Mouse (Mus musculus) heart, postnatal 36 days (tissue): Measurements from ENCODE around the gene Tas2r136. TPM values are rescaled to one million over a fixed set of nuclear protein-coding genes. Genes with fewer than 3 reads are reported as not detected.

Source experiments
- DNase-seq, 2 experiments: peaks; one replicate each; pipeline ENCODE4 v3.0.0; 2021 to 2022
- intact Hi-C: fragments of 180-260 bp; cut with DNase I; formaldehyde crosslinking; loops from one replicate; pipeline ENCODE4 v1.15.1; 2025
- total RNA-seq, 2 experiments: library from RNA; stranded (reverse); gene quantifications; 2 replicates each; pipeline ENCODE4 v1.2.3; 2021

Tas2r136 gene
- total RNA-seq = not detected

DNA sequence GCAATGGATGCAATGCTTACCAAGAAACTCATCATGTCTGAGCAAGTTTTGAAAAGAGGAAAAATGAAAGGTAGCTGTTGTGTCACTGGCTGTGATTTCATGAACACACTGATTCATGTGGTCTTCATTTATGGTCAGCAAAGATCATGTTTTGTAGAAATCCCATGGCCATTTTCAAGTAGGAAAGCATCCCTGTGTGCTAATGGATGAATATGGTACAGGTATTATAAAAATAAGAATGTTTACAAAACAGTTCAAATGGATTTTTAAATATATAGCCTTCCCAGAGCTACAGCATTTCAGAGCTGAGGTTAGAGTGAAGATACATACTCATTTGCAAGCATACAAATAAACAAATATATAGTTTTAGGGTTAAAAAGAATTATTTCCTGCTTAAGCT lies at the start of gene Tas2r136:
Tas2r136 (minus strand) TSS at position 101 of the 400 bp plus-strand sequence.
- DNase-seq = no peak
- intact Hi-C loops = no loop called here

DNA sequence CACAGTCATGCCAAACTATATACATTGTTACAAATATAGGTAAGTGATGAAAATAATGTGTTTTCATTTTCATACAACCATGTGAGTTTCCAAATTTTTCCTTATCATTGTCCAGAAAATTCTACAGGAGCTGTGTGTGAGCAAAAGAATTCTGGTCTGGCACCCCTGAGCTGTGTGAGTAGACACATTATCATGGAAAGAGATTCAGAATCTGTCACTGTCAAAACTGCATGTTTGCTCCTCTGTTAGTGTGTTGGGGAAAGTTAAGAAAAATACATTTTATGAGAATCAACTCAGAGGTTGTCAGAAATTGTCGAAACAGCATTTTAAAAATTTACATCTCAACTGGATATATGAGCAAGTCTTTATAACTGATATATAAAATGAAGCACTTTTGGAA lies 24.6 kb upstream of the Tas2r136 start, which contains the start of gene Tas2r117:
Tas2r117 (plus strand) TSS at position 301 of the 400 bp plus-strand sequence.
- no peak for DNase-seq
- intact Hi-C loops = no loop called here

DNA sequence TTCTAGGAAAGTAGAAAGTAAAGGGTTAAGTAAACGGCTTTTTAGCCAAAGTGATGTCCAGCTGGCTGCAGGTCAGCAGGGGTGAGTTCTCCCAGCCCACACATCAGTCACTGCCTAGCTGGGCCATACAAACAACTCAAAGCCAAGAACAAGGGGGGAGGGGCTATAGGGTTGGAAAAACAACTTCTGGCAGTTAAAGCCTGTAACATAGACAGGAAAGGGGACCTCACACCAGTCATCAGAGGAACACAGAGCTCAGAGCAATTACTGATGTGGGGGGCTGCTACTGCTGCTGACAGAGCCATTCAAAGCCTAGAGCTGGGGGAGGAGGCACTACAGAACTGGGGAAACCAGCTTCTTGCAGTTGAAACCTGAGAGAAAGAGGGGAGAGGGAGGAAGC lies 17.4 kb upstream of the Tas2r136 start:
- DNase-seq = no peak
- intact Hi-C loops = loop anchor here (10.0 kb wide), 1 partner anchor 189 kb away; the partner anchor contains the start of gene Tas2r109

DNA sequence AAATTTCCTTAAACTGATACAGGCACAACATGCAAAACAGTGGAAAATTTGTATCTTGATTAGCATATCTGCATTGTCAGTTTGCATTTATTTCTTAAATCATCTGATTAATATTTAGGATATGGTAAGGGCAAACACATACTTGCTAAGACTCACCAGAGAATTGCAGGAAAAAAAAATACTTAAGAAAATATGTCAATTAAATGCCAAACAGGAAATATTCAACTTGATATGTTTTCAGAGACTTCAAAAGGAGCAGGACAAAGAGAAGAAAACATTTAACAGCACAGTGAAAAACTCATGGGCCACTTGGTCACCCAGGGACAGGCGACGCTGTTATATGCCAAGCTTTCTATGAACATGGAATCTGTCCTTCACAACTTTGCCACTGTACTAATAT lies 16.1 kb downstream of the Tas2r136 start, which contains the start of gene Tas2r102:
Tas2r102 (plus strand) TSS at position 301 of the 400 bp plus-strand sequence.
- no peak for DNase-seq
- intact Hi-C loops = no loop called here

DNA sequence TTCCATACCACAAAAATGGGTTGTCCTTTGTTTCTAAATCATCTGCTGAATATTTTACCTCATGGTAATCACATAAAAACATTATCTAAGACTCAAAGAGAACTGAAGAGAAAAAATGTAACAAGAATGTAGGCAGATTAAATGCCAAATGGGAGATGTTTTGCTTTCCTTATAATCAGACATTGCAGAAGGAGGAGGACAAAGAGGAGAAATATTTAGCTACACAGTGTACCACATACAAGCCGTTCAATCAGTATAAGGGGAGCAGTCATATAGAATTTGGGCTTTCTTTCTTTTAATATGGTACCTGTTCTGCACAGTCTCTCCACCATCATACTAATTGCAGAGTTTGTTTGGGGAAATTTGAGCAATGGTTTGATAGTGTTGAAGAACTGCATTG lies 23.5 kb downstream of the Tas2r136 start, which contains the start of gene Tas2r124:
Tas2r124 (plus strand) TSS at position 301 of the 400 bp plus-strand sequence.
- intact Hi-C loops = no loop called here
- no peak for DNase-seq

DNA sequence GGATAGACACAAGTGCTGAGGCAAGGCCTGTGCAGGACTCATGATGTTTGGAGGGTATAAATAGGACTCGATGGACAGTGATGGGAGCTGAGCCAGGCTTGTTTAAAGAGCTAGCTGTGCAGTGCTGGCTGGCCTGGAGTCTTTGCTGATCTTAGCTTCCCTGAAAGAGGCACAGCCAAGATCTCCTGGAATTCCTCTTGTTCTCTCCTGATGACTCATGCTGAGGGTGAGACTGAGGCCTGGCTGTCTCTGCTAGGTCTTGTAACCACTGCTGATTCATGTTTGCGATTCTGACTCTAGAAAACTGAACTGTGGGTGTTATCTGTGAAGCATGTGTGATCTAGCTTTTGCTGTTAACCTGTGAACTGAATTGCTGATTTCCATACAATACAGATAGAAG lies 27.8 kb downstream of the Tas2r136 start:
- intact Hi-C loops = no loop called here
- DNase-seq = no peak

DNA sequence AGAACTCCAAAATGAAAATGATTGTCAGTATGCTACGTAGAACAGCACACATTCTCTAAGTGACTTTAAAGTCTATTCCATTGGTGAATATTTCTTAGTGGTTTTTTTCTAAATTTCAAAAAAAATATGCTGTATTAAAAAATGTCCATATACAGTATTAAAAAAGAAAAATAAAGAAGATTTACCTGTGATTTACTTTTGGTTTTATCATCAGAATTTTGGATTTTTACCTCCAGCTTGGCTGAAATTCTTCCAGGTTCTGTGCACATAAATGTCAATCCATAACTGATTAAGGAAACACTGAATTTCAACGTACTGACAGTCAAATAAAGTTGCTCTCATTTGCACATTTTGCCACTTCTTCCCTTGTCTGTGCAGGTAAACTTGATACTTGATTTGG lies 40.0 kb downstream of the Tas2r136 start, which contains the start of gene Tas2r115:
Tas2r115 (minus strand) TSS at position 101 of the 400 bp plus-strand sequence.
- intact Hi-C loops = no loop called here
- DNase-seq = no peak

Other genes starting within 250 kb of the Tas2r136 start
- not detected for gene Prh1, start 208.4 kb downstream of the Tas2r136 start, total RNA-seq
- not detected for gene Prp2, start 182.2 kb downstream of the Tas2r136 start, total RNA-seq
- gene A630073D07Rik, start 126.6 kb downstream of the Tas2r136 start, total RNA-seq = not detected
- gene Tas2r120, start 121.2 kb downstream of the Tas2r136 start, total RNA-seq = not detected
- gene Tas2r121, start 77.2 kb downstream of the Tas2r136 start, total RNA-seq = not detected
- gene Tas2r122, start 66.2 kb downstream of the Tas2r136 start, total RNA-seq = not detected
- gene Tas2r115, start 40.1 kb downstream of the Tas2r136 start, total RNA-seq = not detected
- gene Tas2r124, start 23.4 kb downstream of the Tas2r136 start, total RNA-seq = not detected
- gene Tas2r102, start 16.0 kb downstream of the Tas2r136 start, total RNA-seq = not detected
- gene Tas2r117, start 24.7 kb upstream of the Tas2r136 start, total RNA-seq = not detected
- not detected for gene Tas2r123, start 69.0 kb upstream of the Tas2r136 start, total RNA-seq
- gene Tas2r116, start 77.3 kb upstream of the Tas2r136 start, total RNA-seq = not detected
- not detected for gene Tas2r110, start 89.8 kb upstream of the Tas2r136 start, total RNA-seq
- not detected for gene Tas2r113, start 114.8 kb upstream of the Tas2r136 start, total RNA-seq
- not detected for gene Tas2r125, start 131.5 kb upstream of the Tas2r136 start, total RNA-seq
- not detected for gene Tas2r129, start 172.9 kb upstream of the Tas2r136 start, total RNA-seq
- gene Tas2r131, start 179.8 kb upstream of the Tas2r136 start, total RNA-seq = not detected
- not detected for gene Tas2r109, start 202.8 kb upstream of the Tas2r136 start, total RNA-seq